In genomic region chr7:63939397-63939951, GRCm38 (mm10) we compare ENCODE assay signal across 8 mouse cellular contexts. TPM values are rescaled to one million over a fixed set of nuclear protein-coding genes. Genes with fewer than 3 reads are reported as not detected.
DNase-seq lines count a peak whose midpoint lies in the region; ATAC-seq and TF ChIP-seq lines count a peak whose summit lies in the region.

No protein-coding gene starts in this region.

- H3K27me3 ChIP-seq in erythroblast, embryonic 14.5 days (ENCODE audit: control insufficient read depth) = no peaks in the 10 kb centered on the region
- H3K27me3 ChIP-seq in heart, postnatal 0 days (ENCODE audit: control insufficient read depth, insufficient read depth, low read length) = no peaks in the 10 kb centered on the region
- H3K27me3 ChIP-seq in megakaryocyte, embryonic 14.5 days (replicated peaks) = no peaks in the 10 kb centered on the region
- no peaks in the 10 kb centered on the region for H3K27me3 ChIP-seq in stomach, embryonic 14.5 days (ENCODE audit: control insufficient read depth, insufficient read depth, low read length)

- DNase-seq in frontal cortex, postnatal 25 days (ENCODE audit: low spot score in 2 of 2) = no peak
- DNase-seq in adrenal gland, postnatal 36 days = peak; percentile 90 to 92
- peak; percentile 70 for DNase-seq in heart, postnatal 0 days (ENCODE audit: low spot score)
- DNase-seq in kidney, postnatal 25 days = peak; percentile 84 to 92

- H3K4me2 ChIP-seq in heart, postnatal 0 days (ENCODE audit: low read depth, low read length) = peak overlapping the region; percentile 82
- peak overlapping the region; percentile 94 for H3K4me2 ChIP-seq in stomach, embryonic 14.5 days (replicated peaks; ENCODE audit: low read depth, low read length)

- peak overlapping the region; percentile 99 for H3K27ac ChIP-seq in heart, postnatal 0 days (ENCODE audit: low read depth)
- H3K27ac ChIP-seq in stomach, embryonic 14.5 days (ENCODE audit: low read length) = peak overlapping the region; percentile 84

- H3K4me1 ChIP-seq in erythroblast, embryonic 14.5 days (ENCODE audit: control insufficient read depth) = peaks cover 74% of the 10 kb centered on the region
- H3K4me1 ChIP-seq in heart, postnatal 0 days (ENCODE audit: control insufficient read depth, insufficient read depth) = peaks cover 25% of the 10 kb centered on the region
- H3K4me1 ChIP-seq in megakaryocyte, embryonic 14.5 days = peaks cover 53% of the 10 kb centered on the region
- peaks cover 9% of the 10 kb centered on the region for H3K4me1 ChIP-seq in stomach, embryonic 14.5 days (ENCODE audit: control insufficient read depth, insufficient read depth, low read length)

- peak overlapping the region; percentile 72 for H3K9ac ChIP-seq in heart, postnatal 0 days (replicated peaks; ENCODE audit: low read depth, low read length)
- H3K9ac ChIP-seq in stomach, embryonic 14.5 days (replicated peaks; ENCODE audit: low read depth, low read length) = peak overlapping the region; percentile 31

- TF ChIP-seq EP300 in heart, postnatal 0 days (IDR thresholded peaks at IDR 0.05; ENCODE audit: low read depth) = peak; percentile 52; the same call in 1 of the 2 replicates

- H3K9me3 ChIP-seq in erythroblast, embryonic 14.5 days (ENCODE audit: control insufficient read depth, low read length) = no peaks in the 10 kb centered on the region
- H3K9me3 ChIP-seq in heart, postnatal 0 days (replicated peaks; ENCODE audit: control insufficient read depth, low read length) = no peaks in the 10 kb centered on the region
- H3K9me3 ChIP-seq in megakaryocyte, embryonic 14.5 days = no peaks in the 10 kb centered on the region
- H3K9me3 ChIP-seq in stomach, embryonic 14.5 days (ENCODE audit: control insufficient read depth, low read depth, low read length) = no peaks in the 10 kb centered on the region

- 0 out of 2 replicates have a peak, but pooled peaks have one; percentile 22 for TF ChIP-seq CTCF in heart, postnatal 0 days (IDR thresholded peaks at IDR 0.05; ENCODE audit: low read depth)

- peaks cover 5% of the 10 kb centered on the region for H3K36me3 ChIP-seq in erythroblast, embryonic 14.5 days (ENCODE audit: control insufficient read depth)
- no peaks in the 10 kb centered on the region for H3K36me3 ChIP-seq in heart, postnatal 0 days (replicated peaks; ENCODE audit: control insufficient read depth, insufficient read depth, low read length)
- H3K36me3 ChIP-seq in megakaryocyte, embryonic 14.5 days (replicated peaks; ENCODE audit: low read length) = peaks cover 1% of the 10 kb centered on the region
- no peaks in the 10 kb centered on the region for H3K36me3 ChIP-seq in stomach, embryonic 14.5 days (ENCODE audit: control insufficient read depth, insufficient read depth, low read length)

- under 1% methylated on average over 39 of the region's 39 CpGs for WGBS in heart, postnatal 0 days
- WGBS in stomach, embryonic 14.5 days = under 1% methylated on average over 35 of the region's 39 CpGs

- ATAC-seq in frontal cortex, adult (ENCODE audit: low TSS enrichment) = peak; percentile 3; the same call in 1 of the 2 replicates
- peak; percentile 47 for ATAC-seq in heart, postnatal 0 days (ENCODE audit: insufficient read depth, low read depth)
- ATAC-seq in stomach, embryonic 14.5 days (ENCODE audit: insufficient number of reproducible peaks, insufficient read depth, low FRiP score, low read depth) = peak; percentile 51

- peak overlapping the region; percentile 76 for H3K4me3 ChIP-seq in erythroblast, embryonic 14.5 days (replicated peaks)
- H3K4me3 ChIP-seq in heart, postnatal 0 days (ENCODE audit: low read depth, low read length) = peak overlapping the region; percentile 98
- peak overlapping the region; percentile 100 for H3K4me3 ChIP-seq in megakaryocyte, embryonic 14.5 days (replicated peaks)
- H3K4me3 ChIP-seq in stomach, embryonic 14.5 days (ENCODE audit: low read depth, low read length) = peak overlapping the region; percentile 73

RNA-seq across cellular contexts. Expression of gene Klf13, which starts 0.8 kb away (rescaled TPM):
- total RNA-seq in adrenal gland, postnatal 36 days (2021) = 10 to 100 TPM; 73.9 to 77.8 TPM
- 8.8 and 11.3 TPM in 2 replicates for polyA plus RNA-seq in erythroblast, embryonic 14.5 days (2012)
- total RNA-seq in heart, postnatal 0 days (2014; rRNA removed; ENCODE audit: low replicate concordance) = 40.7 and 47.4 TPM in 2 replicates
- polyA plus RNA-seq in heart, postnatal 0 days (2015; fragmentation: Nextera tagmentation; extraction: Ambion mirVana) = 26.0 and 26.5 TPM in 2 replicates
- 117 and 140 TPM in 2 replicates for polyA plus RNA-seq in megakaryocyte, embryonic 14.5 days (2012; ENCODE audit: insufficient read depth, low replicate concordance)
- 35.5 and 38.5 TPM in 2 replicates for polyA plus RNA-seq in stomach, embryonic 14.5 days (2014; fragmentation: Nextera tagmentation; extraction: Ambion mirVana)

RNA-seq across cellular contexts. Expression of gene E030018B13Rik, which starts 22.8 kb away (rescaled TPM):
- total RNA-seq in adrenal gland, postnatal 36 days (2021) = not detected
- not detected in 2 replicates for polyA plus RNA-seq in erythroblast, embryonic 14.5 days (2012)
- not detected in 2 replicates for total RNA-seq in heart, postnatal 0 days (2014; rRNA removed; ENCODE audit: low replicate concordance)
- polyA plus RNA-seq in heart, postnatal 0 days (2015; fragmentation: Nextera tagmentation; extraction: Ambion mirVana) = 0.11 and 0.15 TPM in 2 replicates
- not detected in 2 replicates for polyA plus RNA-seq in megakaryocyte, embryonic 14.5 days (2012; ENCODE audit: insufficient read depth, low replicate concordance)
- polyA plus RNA-seq in stomach, embryonic 14.5 days (2014; fragmentation: Nextera tagmentation; extraction: Ambion mirVana) = 0.25 and 0.34 TPM in 2 replicates

Comparison
In these comparisons a context has a peak if more than half of its experiments do, and no peak if none do; other contexts are left out.
1. DNase-seq: peak in adrenal gland, postnatal 36 days (2 of 2), heart, postnatal 0 days (single experiment) and kidney, postnatal 25 days (2 of 2); none in frontal cortex, postnatal 25 days (0 of 2).
2. Peak in every context shown above with its lines, with median percentiles within 50 percentile points of each other: ATAC-seq and H3K4me3 ChIP-seq.